Comparison of ENCODE assay signal across 16 mouse cellular contexts in the genomic region with DNA sequence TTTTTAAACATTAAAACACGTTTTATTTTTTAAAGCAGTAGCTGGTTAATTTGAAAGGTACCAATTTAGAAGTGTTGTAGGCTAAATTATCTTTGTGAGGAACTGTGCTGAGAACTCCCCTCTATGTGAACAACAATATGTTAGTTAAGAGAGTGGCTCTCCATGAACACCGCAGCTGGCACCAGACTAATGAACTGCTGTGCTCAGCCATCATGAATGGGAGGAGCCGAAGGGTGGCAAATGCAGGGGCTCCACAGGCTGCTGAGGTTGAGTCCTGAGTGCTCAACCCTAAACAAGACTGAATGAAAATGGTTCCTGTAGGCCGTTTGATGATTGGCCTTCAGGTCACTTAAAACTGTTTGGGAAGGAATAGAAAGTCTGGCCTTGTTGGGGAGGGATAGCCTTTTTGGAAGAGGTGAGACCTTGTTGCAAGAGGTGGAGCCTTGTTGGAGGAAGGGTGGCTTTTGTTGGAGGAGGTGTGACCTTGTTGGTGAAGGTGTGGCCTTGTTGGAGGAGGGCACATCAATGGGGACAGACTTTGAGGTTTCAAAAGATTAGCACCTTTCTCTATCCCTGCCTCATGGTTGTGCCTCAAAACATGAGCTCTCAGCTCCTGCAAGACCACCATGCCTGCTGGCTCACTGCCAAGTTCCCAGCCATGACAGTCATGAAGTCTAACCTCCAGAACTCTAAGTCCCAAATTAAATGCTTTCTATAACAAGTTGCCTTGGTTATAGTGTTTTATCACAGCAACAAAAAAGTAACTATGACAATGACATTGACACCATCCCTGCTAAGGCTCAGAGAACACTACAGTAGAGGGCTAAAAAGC. TPM values are rescaled to one million over a fixed set of nuclear protein-coding genes. Genes with fewer than 3 reads are reported as not detected.
A peak's percentile ranks its signal among the peaks of the same experiment; 100 is the strongest.
DNase-seq lines count a peak whose midpoint lies in the region; ATAC-seq and TF ChIP-seq lines count a peak whose summit lies in the region.
"Had no signal": no experiment of that assay in that cellular context is flagged by ENCODE, and none has a peak within 500 bp of the region (broad histone marks: within the 10 kb centered on the region; RNA-seq: fewer than 3 reads in every experiment).

No protein-coding gene starts in this region.

- no peak overlapping the region for H3K4me3 ChIP-seq in liver, embryonic 11.5 days (ENCODE audit: low read depth, low read length)
- no peak overlapping the region for H3K4me3 ChIP-seq in kidney, adult 2 months (ENCODE audit: insufficient read depth, low read depth, low read length)
- H3K4me3 ChIP-seq: embryonic facial prominence, embryonic 10.5 days; erythroblast, embryonic 14.5 days; kidney, embryonic 15.5 days; layer of hippocampus, adult 2 months; left cerebral cortex, adult 2 months; limb, embryonic 13.5 days; megakaryocyte, embryonic 14.5 days had no signal

- H3K4me1 ChIP-seq in liver, embryonic 11.5 days (replicated peaks; ENCODE audit: control insufficient read depth, insufficient read depth, low read length) = no peaks in the 10 kb centered on the region; the same call in 1 of the 2 replicates
- H3K4me1 ChIP-seq in kidney, adult 2 months (ENCODE audit: control insufficient read depth, insufficient read depth, low read length) = no peaks in the 10 kb centered on the region
- H3K4me1 ChIP-seq: embryonic facial prominence, embryonic 10.5 days; kidney, embryonic 15.5 days; megakaryocyte, embryonic 14.5 days had no signal

- 83% methylated on average over 4 of the region's 4 CpGs for WGBS in liver, embryonic 11.5 days
- WGBS in kidney, adult 2 months = 84% methylated on average over 4 of the region's 4 CpGs

- TF ChIP-seq CTCF in kidney, adult 2 months (conservative IDR thresholded peaks at IDR 0.05; ENCODE audit: insufficient read depth, insufficient read length, low read depth, low read length) = no peak

- no peak for TF ChIP-seq POLR2A in kidney, adult 2 months (IDR thresholded peaks at IDR 0.05; ENCODE audit: low read depth, low read length)

- peak; percentile 62 to 66 for DNase-seq in cerebellum, postnatal 14 days
- DNase-seq in cerebellum, adult 9-11 months = no peak
- peak; percentile 22 to 38 for DNase-seq in kidney, postnatal 4 days
- no peak for DNase-seq in kidney, adult 11 months
- DNase-seq in NIH3T3 (ENCODE audit: low read depth) = peak; percentile 42
- no peak for DNase-seq in liver, embryonic 11.5 days (ENCODE audit: low spot score)
- no peak for DNase-seq in ovary, adult 18-20 months (ENCODE audit: low spot score)
- DNase-seq in kidney, adult 2 months = no peak
- DNase-seq: thymus, postnatal 25 days had no signal

- no peaks in the 10 kb centered on the region for H3K36me3 ChIP-seq in liver, embryonic 11.5 days (ENCODE audit: control insufficient read depth, insufficient read depth, low read length)
- no peaks in the 10 kb centered on the region for H3K36me3 ChIP-seq in kidney, adult 2 months (ENCODE audit: control insufficient read depth, insufficient read depth, low read length)
- H3K36me3 ChIP-seq: embryonic facial prominence, embryonic 10.5 days; kidney, embryonic 15.5 days had no signal

- no peaks in the 10 kb centered on the region for H3K9me3 ChIP-seq in liver, embryonic 11.5 days (ENCODE audit: control insufficient read depth, low read length)
- H3K9me3 ChIP-seq: embryonic facial prominence, embryonic 10.5 days; kidney, embryonic 15.5 days; limb, embryonic 13.5 days had no signal

- ATAC-seq in liver, embryonic 11.5 days (replicated peaks; ENCODE audit: low FRiP score) = peak; percentile 30; the same call in 1 of the 2 replicates

- no peaks in the 10 kb centered on the region for H3K27me3 ChIP-seq in liver, embryonic 11.5 days (replicated peaks; ENCODE audit: control insufficient read depth, insufficient read depth, low read length)
- H3K27me3 ChIP-seq in kidney, adult 2 months (replicated peaks; ENCODE audit: control insufficient read depth, insufficient read depth, low read length) = no peaks in the 10 kb centered on the region
- H3K27me3 ChIP-seq: kidney, embryonic 15.5 days; limb, embryonic 13.5 days; megakaryocyte, embryonic 14.5 days had no signal

- no peak overlapping the region for H3K27ac ChIP-seq in liver, embryonic 11.5 days (ENCODE audit: low read depth, low read length)
- H3K27ac ChIP-seq in kidney, adult 2 months (ENCODE audit: insufficient read depth, low read depth, low read length) = no peak overlapping the region
- H3K27ac ChIP-seq: embryonic facial prominence, embryonic 10.5 days; kidney, embryonic 15.5 days; layer of hippocampus, adult 2 months; left cerebral cortex, adult 2 months; limb, embryonic 13.5 days had no signal

- H3K9ac ChIP-seq in liver, embryonic 11.5 days (ENCODE audit: low read depth, low read length) = no peak overlapping the region
- H3K9ac ChIP-seq: kidney, embryonic 15.5 days; limb, embryonic 13.5 days had no signal

- no peak overlapping the region for H3K4me2 ChIP-seq in liver, embryonic 11.5 days
- H3K4me2 ChIP-seq: kidney, embryonic 15.5 days; limb, embryonic 13.5 days had no signal

RNA-seq across cellular contexts. Expression of gene Eps8, which starts 50.0 kb away (rescaled TPM):
- 2.5 and 2.7 TPM in 2 replicates for polyA plus RNA-seq in liver, embryonic 11.5 days (2014; fragmentation: Nextera tagmentation; extraction: Ambion mirVana)
- 50.2 and 51.9 TPM in 2 replicates for polyA plus RNA-seq in kidney, adult 2 months (2012; rRNA removed)

Comparison
In these comparisons a context has a peak if more than half of its experiments do, and no peak if none do; other contexts are left out.
1. DNase-seq: peak in cerebellum, postnatal 14 days (2 of 2), kidney, postnatal 4 days (2 of 2) and NIH3T3 (single experiment); none in cerebellum, adult 9-11 months (single experiment), kidney, adult 11 months (single experiment), liver, embryonic 11.5 days (single experiment), ovary, adult 18-20 months (single experiment) and kidney, adult 2 months (single experiment).
2. RNA of gene Eps8, which starts 50.0 kb away (polyA plus RNA-seq): 50.2 to 51.9 TPM in kidney, adult 2 months; 2.5 to 2.7 TPM in liver, embryonic 11.5 days; every median in the first group is over 10 times any median in the second.